Mouse (Mus musculus) thymus, adult 2 months (tissue): ENCODE measurements at regions not wholly inside any gene's neighbourhood (a gene's known extent, or its start where the extent isn't known, plus 50 kb on each side); places are given as distances from the start of the nearest gene placed in this dataset.

Source experiments
- DNase-seq: peaks from one replicate; pipeline ENCODE4 v3.0.0; 2021
- H3K27ac ChIP-seq: fragments of 200-500 bp; 2 replicates; pipeline ENCODE4 v1.5.1; 2012; ENCODE audit warnings: low read length, control low read depth; ENCODE audit not compliant: control insufficient read depth, insufficient read depth
- H3K27me3 ChIP-seq: fragments of 200-500 bp; 2 replicates; pipeline ENCODE4 v1.6.1; 2012; ENCODE audit warnings: mild to moderate bottlenecking, low read length, moderate library complexity, mixed read lengths; ENCODE audit not compliant: control insufficient read depth, insufficient read depth
- H3K36me3 ChIP-seq: fragments of 200-500 bp; 2 replicates; pipeline ENCODE4 v1.6.1; 2012; ENCODE audit warnings: mild to moderate bottlenecking, low read length, moderate library complexity; ENCODE audit not compliant: control insufficient read depth, insufficient read depth
- H3K4me1 ChIP-seq: fragments of 200-500 bp; replicated peaks from 2 replicates; pipeline ENCODE4 v1.6.1; 2012; ENCODE audit warnings: low read length; ENCODE audit not compliant: control insufficient read depth, insufficient read depth
- H3K4me3 ChIP-seq: fragments of 200-500 bp; 2 replicates; pipeline ENCODE4 v1.5.1; 2012; ENCODE audit warnings: mild to moderate bottlenecking, low read length, control low read depth, moderate library complexity; ENCODE audit not compliant: control insufficient read depth, insufficient read depth
- CTCF ChIP-seq: fragments of 200-500 bp; IDR thresholded peaks from 2 replicates; pipeline ENCODE4 v1.5.1; 2012; ENCODE audit warnings: mild to moderate bottlenecking, control low read depth, low read length, moderate library complexity, borderline replicate concordance; ENCODE audit not compliant: control insufficient read depth, poor library complexity, insufficient read depth; ENCODE audit errors: extremely low read depth
- POLR2A ChIP-seq: fragments of 200-500 bp; IDR thresholded peaks from 2 replicates; pipeline ENCODE4 v1.6.1; 2012; ENCODE audit warnings: mild to moderate bottlenecking, low read length, control low read depth, moderate library complexity; ENCODE audit not compliant: control insufficient read depth, poor library complexity, insufficient read depth; ENCODE audit errors: extremely low read depth
- WGBS: fragments of 180-500 bp; shearing (Covaris S2); methylation state at CpG from one replicate; pipeline ENCODE4 v1.1.7; 2018; 5-methylcytosine and 5-hydroxymethylcytosine counted together

DNA sequence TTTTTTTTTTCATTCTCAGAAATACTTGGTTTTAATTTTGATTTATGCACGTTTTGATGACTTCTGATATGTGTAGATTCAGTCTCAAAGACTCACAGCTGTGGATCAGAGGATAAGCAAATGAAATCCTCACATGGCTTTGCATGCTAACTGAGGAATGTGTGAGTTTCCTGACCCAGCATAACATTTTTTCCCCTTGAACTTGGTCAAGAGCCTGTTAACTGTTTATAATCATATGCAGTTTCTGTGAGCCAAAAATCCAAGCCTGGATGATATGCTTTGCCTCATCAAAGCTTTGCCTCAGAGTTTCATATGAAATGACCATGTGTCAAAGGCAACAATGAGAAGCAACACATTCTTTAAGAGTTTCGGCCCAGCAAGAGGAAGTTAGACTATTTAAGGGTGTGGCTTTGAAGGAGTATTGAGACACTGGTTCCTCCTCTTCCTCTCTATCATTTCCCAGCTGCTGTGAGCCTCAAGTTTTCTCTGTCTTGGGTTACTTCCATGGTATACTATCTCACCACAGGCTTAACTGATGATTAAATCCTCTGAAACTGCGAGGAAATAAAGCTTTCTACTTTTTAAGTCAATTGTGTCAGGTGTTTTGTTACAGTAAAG lies 117.9 kb downstream of the Snx18 start:
- Histone ChIP-seq H3K27ac (no peak overlapping the region), H3K27me3 (no peaks in the 10 kb centered on the region), H3K36me3 (no peaks in the 10 kb centered on the region), H3K4me3 (no peak overlapping the region), H3K4me1 (no peaks in the 10 kb centered on the region)
- DNase-seq, result no peak
- WGBS, result 78% methylated on average over 3 of the region's 3 CpGs
- TF ChIP-seq POLR2A, result no peak
- no peak for TF ChIP-seq CTCF

- no peak overlapping the region for H3K4me3 ChIP-seq
- H3K4me1 ChIP-seq, result no peaks in the 10 kb centered on the region
- H3K27ac ChIP-seq, result no peak overlapping the region
- TF ChIP-seq POLR2A (no peak), CTCF (no peak)
- DNase-seq, result no peak
- H3K27me3 ChIP-seq, result no peaks in the 10 kb centered on the region
- no peaks in the 10 kb centered on the region for H3K36me3 ChIP-seq
- WGBS, result 90% methylated on average over 6 of the region's 6 CpGs
Observed at GRCm38 (mm10) chr13:113499079-113499710, 119.2 kb downstream of the Snx18 start.

GRCm38 (mm10) chr13:113495595-113496285 lies 122.6 kb downstream of the Snx18 start:
- no peaks in the 10 kb centered on the region for H3K27me3 ChIP-seq
- no peak for TF ChIP-seq POLR2A
- TF ChIP-seq CTCF, result no peak
- no peak for DNase-seq
- no peak overlapping the region for H3K27ac ChIP-seq
- H3K4me1 ChIP-seq, result no peaks in the 10 kb centered on the region
- no peaks in the 10 kb centered on the region for H3K36me3 ChIP-seq
- H3K4me3 ChIP-seq, result no peak overlapping the region
- 52% methylated on average over 5 of the region's 5 CpGs for WGBS

- H3K36me3 ChIP-seq, result no peaks in the 10 kb centered on the region
- no peaks in the 10 kb centered on the region for H3K27me3 ChIP-seq
- DNase-seq, result no peak
- TF ChIP-seq CTCF, result no peak
- no peak for TF ChIP-seq POLR2A
- no peaks in the 10 kb centered on the region for H3K4me1 ChIP-seq
- WGBS, result 87% methylated on average over 3 of the region's 3 CpGs
- no peak overlapping the region for H3K27ac ChIP-seq
- no peak overlapping the region for H3K4me3 ChIP-seq
Observed at GRCm38 (mm10) chr13:113495136-113495535, 123.2 kb downstream of the Snx18 start.

- no peak overlapping the region for H3K4me3 ChIP-seq
- H3K36me3 ChIP-seq, result no peaks in the 10 kb centered on the region
- H3K27me3 ChIP-seq, result no peaks in the 10 kb centered on the region
- 57% methylated on average over 5 of the region's 5 CpGs for WGBS
- no peak for DNase-seq
- no peak for TF ChIP-seq CTCF
- TF ChIP-seq POLR2A, result no peak
- no peak overlapping the region for H3K27ac ChIP-seq
- H3K4me1 ChIP-seq, result no peaks in the 10 kb centered on the region
Observed at GRCm38 (mm10) chr13:113494688-113495087, 123.7 kb downstream of the Snx18 start.

GRCm38 (mm10) chr13:113489951-113490822 lies 128.2 kb downstream of the Snx18 start:
- no peaks in the 10 kb centered on the region for H3K27me3 ChIP-seq
- no peak overlapping the region for H3K4me3 ChIP-seq
- no peak for DNase-seq
- TF ChIP-seq POLR2A, result no peak
- H3K4me1 ChIP-seq, result no peaks in the 10 kb centered on the region
- H3K36me3 ChIP-seq, result no peaks in the 10 kb centered on the region
- 73% methylated on average over 6 of the region's 6 CpGs for WGBS
- H3K27ac ChIP-seq, result no peak overlapping the region
